In genomic region chr16:21280200-21280627, GRCm38 (mm10) we compare ENCODE assay signal across 25 mouse cellular contexts.
A peak's percentile ranks its signal among the peaks of the same experiment; 100 is the strongest.
DNase-seq lines count a peak whose midpoint lies in the region; ATAC-seq and TF ChIP-seq lines count a peak whose summit lies in the region.
"Had no signal": no experiment of that assay in that cellular context is flagged by ENCODE, and none has a peak within 500 bp of the region (broad histone marks: within the 10 kb centered on the region; RNA-seq: fewer than 3 reads in every experiment).

No protein-coding gene starts in this region.

- no peaks in the 10 kb centered on the region for H3K36me3 ChIP-seq in lung, postnatal 0 days (ENCODE audit: insufficient read depth, low read length)
- H3K36me3 ChIP-seq in CH12.LX (replicated peaks in 1 of 2; ENCODE audit: control insufficient read depth in 1 of 2, insufficient read depth in 1 of 2, low read length in 1 of 2): no peaks in the 10 kb centered on the region
- peaks cover 3% of the 10 kb centered on the region; the same call in 1 of the 2 replicates for H3K36me3 ChIP-seq in limb, embryonic 10.5 days
- no peaks in the 10 kb centered on the region for H3K36me3 ChIP-seq in kidney, embryonic 15.5 days
- H3K36me3 ChIP-seq: forebrain, embryonic 10.5 days; G1E; hindbrain, embryonic 10.5 days; hindbrain, embryonic 13.5 days had no signal

- no peak overlapping the region for H3K27ac ChIP-seq in lung, postnatal 0 days (ENCODE audit: low read length)
- peak overlapping the region; percentile 80 for H3K27ac ChIP-seq in CH12.LX (ENCODE audit: insufficient read depth, low read depth)
- H3K27ac ChIP-seq in limb, embryonic 10.5 days: peak overlapping the region; percentile 74; the same call in 1 of the 2 replicates
- no peak overlapping the region for H3K27ac ChIP-seq in kidney, embryonic 15.5 days
- H3K27ac ChIP-seq: forebrain, embryonic 10.5 days; forebrain, embryonic 13.5 days; heart, adult 2 months; hindbrain, embryonic 10.5 days; hindbrain, embryonic 13.5 days had no signal

- no peaks in the 10 kb centered on the region for H3K27me3 ChIP-seq in lung, postnatal 0 days (replicated peaks; ENCODE audit: insufficient read depth, low read length)
- no peaks in the 10 kb centered on the region for H3K27me3 ChIP-seq in CH12.LX (replicated peaks)
- 0 out of 2 replicates have a peak, but pooled peaks cover 10% of the 10 kb centered on the region for H3K27me3 ChIP-seq in limb, embryonic 10.5 days (ENCODE audit: low read depth, poor library complexity, severe bottlenecking)
- peaks cover 45% of the 10 kb centered on the region for H3K27me3 ChIP-seq in kidney, embryonic 15.5 days
- H3K27me3 ChIP-seq: Patski had no signal

- no peak overlapping the region for H3K4me2 ChIP-seq in lung, postnatal 0 days (replicated peaks; ENCODE audit: low read depth, low read length)
- H3K4me2 ChIP-seq in CH12.LX (ENCODE audit: insufficient read depth, low read depth, poor library complexity, severe bottlenecking): peak overlapping the region; percentile 5
- H3K4me2 ChIP-seq in kidney, embryonic 15.5 days: no peak overlapping the region
- H3K4me2 ChIP-seq: forebrain, embryonic 13.5 days; heart, embryonic 11.5 days; hindbrain, embryonic 13.5 days had no signal

- TF ChIP-seq RAD21 in CH12.LX (IDR thresholded peaks at IDR 0.05; ENCODE audit: low read depth, low read length): no peak; the same call in 1 of the 2 replicates

- peak; percentile 36 for ATAC-seq in lung, postnatal 0 days
- no peak for ATAC-seq in kidney, embryonic 15.5 days (replicated peaks; ENCODE audit: low FRiP score)
- ATAC-seq: forebrain, embryonic 13.5 days; forebrain, embryonic 16.5 days; hindbrain, embryonic 16.5 days; Patski had no signal

- H3K4me3 ChIP-seq in lung, postnatal 0 days (ENCODE audit: low read depth, low read length): no peak overlapping the region
- H3K4me3 ChIP-seq in CH12.LX (replicated peaks in 1 of 3; ENCODE audit: low read depth in 2 of 3, low read length in 2 of 3, poor library complexity in 1 of 3): peak overlapping the region in 1 of 3 experiments; percentile 1
- H3K4me3 ChIP-seq in limb, embryonic 10.5 days: no peak overlapping the region
- H3K4me3 ChIP-seq in kidney, embryonic 15.5 days (replicated peaks): no peak overlapping the region
- H3K4me3 ChIP-seq: forebrain, embryonic 10.5 days; forebrain, embryonic 13.5 days; heart, adult 2 months; hindbrain, embryonic 10.5 days; hindbrain, embryonic 13.5 days had no signal

- no peaks in the 10 kb centered on the region for H3K9me3 ChIP-seq in lung, postnatal 0 days (ENCODE audit: low read length)
- peaks cover 8% of the 10 kb centered on the region for H3K9me3 ChIP-seq in CH12.LX (replicated peaks; ENCODE audit: low read length)
- H3K9me3 ChIP-seq in limb, embryonic 10.5 days (replicated peaks): peaks cover 2% of the 10 kb centered on the region; the same call in 1 of the 2 replicates
- H3K9me3 ChIP-seq in kidney, embryonic 15.5 days (replicated peaks): no peaks in the 10 kb centered on the region
- H3K9me3 ChIP-seq: forebrain, embryonic 13.5 days; G1E had no signal

- TF ChIP-seq EP300 in lung, postnatal 0 days (IDR thresholded peaks at IDR 0.05): no peak
- TF ChIP-seq EP300 in CH12.LX (IDR thresholded peaks at IDR 0.05; ENCODE audit: low read length): peak; percentile 88

- in situ Hi-C loops in CH12.LX (cut with MboI; ENCODE audit: low pct_ligation_motif_present, low pct_unique_long_range_greater_than_20kb, low sequenced_read_pairs): no loop called here

- 79% methylated on average over 4 of the region's 4 CpGs for WGBS in lung, postnatal 0 days
- WGBS in limb, embryonic 10.5 days: 90% methylated on average over 4 of the region's 4 CpGs
- 86% methylated on average over 4 of the region's 4 CpGs for WGBS in kidney, embryonic 15.5 days

- DNase-seq in lung, postnatal 0 days (ENCODE audit: low spot score): no peak
- no peak for DNase-seq in lung, postnatal 14 days
- DNase-seq in A20 (ENCODE audit: low read depth, low spot score) (peak; percentile 14), CH12.LX (ENCODE audit: extremely low read depth) (peak; percentile 92)
- no peak for DNase-seq in limb, embryonic 10.5 days (ENCODE audit: low spot score)
- no peak for DNase-seq in testis, postnatal 14 days (ENCODE audit: low spot score)
- DNase-seq: adrenal gland, postnatal 10 days; adrenal gland, postnatal 36 days; cerebellum, adult 18-20 months; cerebellum, adult 9-10 months; cerebellum, postnatal 14 days; gastrocnemius, postnatal 10 days; gastrocnemius, postnatal 36 days; heart, adult 2 months; heart, postnatal 36 days had no signal

- H3K79me2 ChIP-seq in CH12.LX (replicated peaks; ENCODE audit: control insufficient read depth, extremely low read depth, insufficient read depth, poor library complexity, severe bottlenecking): no peaks in the 10 kb centered on the region

- H3K9ac ChIP-seq in lung, postnatal 0 days (replicated peaks; ENCODE audit: low read depth): no peak overlapping the region
- H3K9ac ChIP-seq in CH12.LX (ENCODE audit: insufficient read depth, low read depth): peak overlapping the region; percentile 2
- no peak overlapping the region for H3K9ac ChIP-seq in kidney, embryonic 15.5 days
- H3K9ac ChIP-seq: forebrain, embryonic 13.5 days; hindbrain, embryonic 13.5 days had no signal

- no peak for TF ChIP-seq CTCF in lung, postnatal 0 days (IDR thresholded peaks at IDR 0.05)
- TF ChIP-seq CTCF in CH12.LX (conservative IDR thresholded peaks at IDR 0.05 in 1 of 2, IDR thresholded peaks at IDR 0.05 in 1 of 2; ENCODE audit: low read depth in 2 of 2, low read length in 2 of 2): no peak

- dilution Hi-C loops in CH12.LX (cut with MboI; ENCODE audit: extremely low pct_ligation_motif_present, extremely low pct_unique_long_range_greater_than_20kb, low sequenced_read_pairs): no loop called here

- no peaks in the 10 kb centered on the region for H3K4me1 ChIP-seq in lung, postnatal 0 days (ENCODE audit: insufficient read depth, low read depth, low read length)
- peaks cover 25 to 54% of the 10 kb centered on the region in 2 experiments for H3K4me1 ChIP-seq in CH12.LX (ENCODE audit: control insufficient read depth in 1 of 2, insufficient read depth in 2 of 2)
- H3K4me1 ChIP-seq in limb, embryonic 10.5 days: peaks cover 68% of the 10 kb centered on the region
- peaks cover 39% of the 10 kb centered on the region for H3K4me1 ChIP-seq in kidney, embryonic 15.5 days

- TF ChIP-seq POLR2A in CH12.LX (IDR thresholded peaks at IDR 0.05; ENCODE audit: low read depth, low read length): peak; percentile 58; the same call in 1 of the 2 replicates

TF ChIP-seq in CH12.LX, 34 proteins besides CTCF, POLR2A, EP300 and RAD21 (continues in another document):
- no peak for TF ChIP-seq RCOR1 (conservative IDR thresholded peaks at IDR 0.05; ENCODE audit: low read depth, low read length)
- TF ChIP-seq TCF12 (IDR thresholded peaks at IDR 0.05; ENCODE audit: low read depth, low read length): peak; percentile 84; the same call in 1 of the 2 replicates
- TF ChIP-seq UBTF (IDR thresholded peaks at IDR 0.05; ENCODE audit: low read depth, low read length): no peak
- TF ChIP-seq MEF2A (IDR thresholded peaks at IDR 0.05; ENCODE audit: borderline replicate concordance, low read depth, low read length): peak; percentile 93
- no peak for TF ChIP-seq PAX5 (IDR thresholded peaks at IDR 0.05; ENCODE audit: low read length)
- TF ChIP-seq MAX (IDR thresholded peaks at IDR 0.05; ENCODE audit: low read length): peak; percentile 82
- peak; percentile 78 for TF ChIP-seq IRF4 (IDR thresholded peaks at IDR 0.05; ENCODE audit: low read depth, low read length)
- TF ChIP-seq USF2 (conservative IDR thresholded peaks at IDR 0.05; ENCODE audit: low read depth, low read length): peak; percentile 79
- no peak for TF ChIP-seq POLR2AphosphoS2 (IDR thresholded peaks at IDR 0.05; ENCODE audit: low read depth, low read length)
- 0 out of 2 replicates have a peak, but pooled peaks have one; percentile 19 for TF ChIP-seq MAFK (IDR thresholded peaks at IDR 0.05; ENCODE audit: insufficient replicate concordance, low read length)
- no peak for TF ChIP-seq NRF1 (IDR thresholded peaks at IDR 0.05; ENCODE audit: low read depth, low read length)
- TF ChIP-seq NELFE (IDR thresholded peaks at IDR 0.05; ENCODE audit: low read depth, low read length): peak; percentile 56; the same call in 1 of the 2 replicates
- peak; percentile 16; the same call in 1 of the 2 replicates for TF ChIP-seq SMC3 (IDR thresholded peaks at IDR 0.05; ENCODE audit: low read depth, low read length)
- TF ChIP-seq BHLHE40 (IDR thresholded peaks at IDR 0.05; ENCODE audit: low read depth, low read length): peak; percentile 92
- TF ChIP-seq ZC3H11A (IDR thresholded peaks at IDR 0.05; ENCODE audit: low read depth, low read length): no peak
- TF ChIP-seq ZMIZ1 (IDR thresholded peaks at IDR 0.05; ENCODE audit: low read depth, low read length): peak; percentile 53
- TF ChIP-seq KAT2A (IDR thresholded peaks at IDR 0.05; ENCODE audit: insufficient replicate concordance, low read length): peak; percentile 42; the same call in 1 of the 2 replicates
- no peak; the same call in none of the 2 replicates for TF ChIP-seq CHD2 (IDR thresholded peaks at IDR 0.05; ENCODE audit: low read length)
- peak; percentile 76 for TF ChIP-seq ETS1 (conservative IDR thresholded peaks at IDR 0.05; ENCODE audit: low read depth, low read length)
- TF ChIP-seq GABPA (IDR thresholded peaks at IDR 0.05; ENCODE audit: insufficient replicate concordance, low read depth, low read length): no peak
- peak; percentile 100 for TF ChIP-seq ZKSCAN1 (IDR thresholded peaks at IDR 0.05; ENCODE audit: borderline replicate concordance, low read depth, low read length)
- peak; percentile 61 for TF ChIP-seq HCFC1 (IDR thresholded peaks at IDR 0.05; ENCODE audit: low read depth, low read length)
- TF ChIP-seq E2F4 (IDR thresholded peaks at IDR 0.05; ENCODE audit: insufficient replicate concordance, low read depth, low read length): 0 out of 2 replicates have a peak, but pooled peaks have one; percentile 35
- peak; percentile 79 for TF ChIP-seq USF1 (IDR thresholded peaks at IDR 0.05; ENCODE audit: low read depth, low read length)
- peak; percentile 60 for TF ChIP-seq JUND (conservative IDR thresholded peaks at IDR 0.05; ENCODE audit: low read depth, low read length)
- peak; percentile 55; the same call in 1 of the 2 replicates for TF ChIP-seq CHD1 (IDR thresholded peaks at IDR 0.05; ENCODE audit: low read depth, low read length)
- no peak for TF ChIP-seq TBP (conservative IDR thresholded peaks at IDR 0.05; ENCODE audit: low read depth, low read length)
- TF ChIP-seq MAZ (IDR thresholded peaks at IDR 0.05; ENCODE audit: low read depth, low read length): peak; percentile 78
- peak; percentile 84 for TF ChIP-seq MYC (IDR thresholded peaks at IDR 0.05; ENCODE audit: low read depth, low read length)
- TF ChIP-seq MXI1 (IDR thresholded peaks at IDR 0.05; ENCODE audit: low read depth, low read length): peak; percentile 38; the same call in 1 of the 2 replicates
- no peak for TF ChIP-seq ZNF384 (IDR thresholded peaks at IDR 0.05; ENCODE audit: low read depth, low read length)

Comparison
In these comparisons a context has a peak if more than half of its experiments do, and no peak if none do; other contexts are left out.
1. DNase-seq: peak in A20 (single experiment) and CH12.LX (single experiment); none in lung, postnatal 0 days (single experiment), lung, postnatal 14 days (single experiment), limb, embryonic 10.5 days (single experiment) and testis, postnatal 14 days (single experiment).
2. H3K27ac ChIP-seq: peak in CH12.LX (single experiment) and limb, embryonic 10.5 days (single experiment); none in lung, postnatal 0 days (single experiment) and kidney, embryonic 15.5 days (single experiment).